Mouse (Mus musculus) hindbrain, embryonic 11.5 days (tissue): Measurements from ENCODE around the gene Psmb5. TPM values are rescaled to one million over a fixed set of nuclear protein-coding genes. Genes with fewer than 3 reads are reported as not detected.

Experiments
- ATAC-seq: fragments of 200-750 bp; cut with Nextera tagmentation; 2 replicates; pipeline ENCODE4 v1.8.0; 2017; ENCODE audit warnings: mild to moderate bottlenecking, moderate TSS enrichment, moderate library complexity; ENCODE audit not compliant: low FRiP score
- DNase-seq: peaks from one replicate; pipeline ENCODE4 v3.0.0-alpha.2; 2015; ENCODE audit warnings: low spot score
- H3K27ac ChIP-seq: fragments of 300-500 bp; sonication (generic); 2 replicates; pipeline ENCODE4 v1.5.1; 2014; ENCODE audit warnings: mild to moderate bottlenecking, low read depth, low read length
- H3K27me3 ChIP-seq: fragments of 300-500 bp; sonication (generic); 2 replicates; pipeline ENCODE4 v1.6.1; 2014; ENCODE audit warnings: mild to moderate bottlenecking, low read length, moderate library complexity, mixed read lengths; ENCODE audit not compliant: control insufficient read depth, insufficient read depth
- H3K36me3 ChIP-seq: fragments of 300-500 bp; sonication (generic); 2 replicates; pipeline ENCODE4 v1.6.1; 2014; ENCODE audit warnings: mild to moderate bottlenecking, low read length, moderate library complexity, mixed read lengths; ENCODE audit not compliant: control insufficient read depth, insufficient read depth
- H3K4me1 ChIP-seq: fragments of 300-500 bp; sonication (generic); replicated peaks from 2 replicates; pipeline ENCODE4 v1.6.1; 2014; ENCODE audit warnings: low read length, mixed read lengths; ENCODE audit not compliant: control insufficient read depth, insufficient read depth
- H3K4me2 ChIP-seq: fragments of 300-500 bp; sonication (generic); replicated peaks from 2 replicates; pipeline ENCODE4 v1.6.1; 2014; ENCODE audit warnings: mild to moderate bottlenecking, low read depth, low read length
- H3K4me3 ChIP-seq: fragments of 300-500 bp; sonication (generic); 2 replicates; pipeline ENCODE4 v1.5.1; 2014; ENCODE audit warnings: low read depth, low read length
- H3K9ac ChIP-seq: fragments of 300-500 bp; sonication (generic); 2 replicates; pipeline ENCODE4 v1.6.1; 2014; ENCODE audit warnings: low read depth, low read length
- H3K9me3 ChIP-seq: fragments of 300-500 bp; sonication (generic); 2 replicates; pipeline ENCODE4 v1.6.1; 2016; ENCODE audit warnings: low read length; ENCODE audit not compliant: control insufficient read depth
- WGBS: fragments of 180-500 bp; shearing (Covaris S2); extraction: QIAGEN DNeasy Blood & Tissue Kit; methylation state at CpG from one replicate; pipeline ENCODE4 v1.1.7; 2014; 5-methylcytosine and 5-hydroxymethylcytosine counted together
- polyA plus RNA-seq: library from polyadenylated mRNA; unstranded; fragments of >200 nt; fragmentation: Nextera tagmentation; extraction: Ambion mirVana; gene quantifications from 2 replicates; pipeline ENCODE4 v1.2.1, GENCODE M21; 2014

Psmb5 gene
- 439 and 455 TPM in 2 replicates for polyA plus RNA-seq

GRCm38 (mm10) chr14:54617897-54618365 is at the start of gene Psmb5:
Gene Psmb5, minus strand, starts transcription at chr14:54618022.
- ATAC-seq (peak; percentile 89), DNase-seq (peak; percentile 92)
- H3K4me2 ChIP-seq = peak within 1 kb of the TSS; percentile 73
- peak within 1 kb of the TSS; percentile 86 for H3K9ac ChIP-seq
- no peaks in the 10 kb centered on the region for H3K9me3 ChIP-seq
- no peaks in the 10 kb centered on the region for H3K27me3 ChIP-seq
- peak within 1 kb of the TSS; percentile 84 for H3K4me3 ChIP-seq
- peak within 1 kb of the TSS; percentile 62; the same call in 1 of the 2 replicates for H3K27ac ChIP-seq
- under 1% methylated on average over 25 of the region's 25 CpGs for WGBS
- H3K4me1 ChIP-seq = no peaks in the 10 kb centered on the region
- H3K36me3 ChIP-seq = no peaks in the 10 kb centered on the region

GRCm38 (mm10) chr14:54664477-54665222 is 46.8 kb upstream of the Psmb5 start:
- DNase-seq = no peak
- peaks cover 26% of the 10 kb centered on the region for H3K36me3 ChIP-seq
- H3K9ac ChIP-seq = no peak overlapping the region
- ATAC-seq = no peak
- H3K27ac ChIP-seq = no peak overlapping the region
- no peak overlapping the region for H3K4me2 ChIP-seq
- no peaks in the 10 kb centered on the region for H3K9me3 ChIP-seq
- 88% methylated on average over 10 of the region's 10 CpGs for WGBS
- H3K4me1 ChIP-seq = no peaks in the 10 kb centered on the region
- H3K27me3 ChIP-seq = no peaks in the 10 kb centered on the region
- H3K4me3 ChIP-seq = no peak overlapping the region

- Histone ChIP-seq H3K9me3 (no peaks in the 10 kb centered on the region), H3K4me1 (no peaks in the 10 kb centered on the region), H3K27me3 (no peaks in the 10 kb centered on the region), H3K4me3 (no peak overlapping the region), H3K36me3 (peaks cover 26% of the 10 kb centered on the region), H3K9ac (no peak overlapping the region), H3K4me2 (no peak overlapping the region), H3K27ac (no peak overlapping the region)
- no peak for ATAC-seq
- no peak for DNase-seq
- 94% methylated on average over 2 of the region's 2 CpGs for WGBS
These were observed 42.2 kb upstream of the Psmb5 start for GRCm38 (mm10) chr14:54660009-54660408.

- Histone ChIP-seq H3K9me3 (no peaks in the 10 kb centered on the region), H3K4me2 (peak overlapping the region; percentile 64), H3K4me3 (peak overlapping the region; percentile 65), H3K9ac (peak overlapping the region; percentile 88), H3K36me3 (peaks cover 17% of the 10 kb centered on the region), H3K27ac (peak overlapping the region; percentile 82), H3K27me3 (no peaks in the 10 kb centered on the region), H3K4me1 (peaks cover 5% of the 10 kb centered on the region; the same call in 1 of the 2 replicates)
- ATAC-seq (peak; percentile 84), DNase-seq (peak; percentile 90)
- WGBS = 2% methylated on average over 12 of the region's 12 CpGs
These were observed 35.7 kb upstream of the Psmb5 start for GRCm38 (mm10) chr14:54653496-54653895.

- 0% methylated on average over 7 of the region's 7 CpGs for WGBS
- DNase-seq (peak; percentile 32), ATAC-seq (no peak)
- peaks cover 5% of the 10 kb centered on the region; the same call in 1 of the 2 replicates for H3K4me1 ChIP-seq
- H3K27ac ChIP-seq = peak overlapping the region; percentile 82
- H3K4me3 ChIP-seq = peak overlapping the region; percentile 65
- peak overlapping the region; percentile 88 for H3K9ac ChIP-seq
- no peaks in the 10 kb centered on the region for H3K9me3 ChIP-seq
- H3K27me3 ChIP-seq = no peaks in the 10 kb centered on the region
- peaks cover 17% of the 10 kb centered on the region for H3K36me3 ChIP-seq
- H3K4me2 ChIP-seq = peak overlapping the region; percentile 64
These were observed 35.0 kb upstream of the Psmb5 start for GRCm38 (mm10) chr14:54652787-54653186.

GRCm38 (mm10) chr14:54651556-54651955 is 33.7 kb upstream of the Psmb5 start:
- Histone ChIP-seq H3K4me3 (no peak overlapping the region; the same call in 1 of the 2 replicates), H3K27me3 (no peaks in the 10 kb centered on the region), H3K4me1 (peaks cover 5% of the 10 kb centered on the region; the same call in 1 of the 2 replicates), H3K27ac (no peak overlapping the region), H3K9ac (no peak overlapping the region), H3K4me2 (no peak overlapping the region), H3K9me3 (no peaks in the 10 kb centered on the region), H3K36me3 (peaks cover 19% of the 10 kb centered on the region)
- 75% methylated on average over 4 of the region's 4 CpGs for WGBS
- DNase-seq (no peak), ATAC-seq (peak; percentile 12; the same call in 1 of the 2 replicates)

GRCm38 (mm10) chr14:54650621-54651454 is 33.0 kb upstream of the Psmb5 start:
- H3K4me3 ChIP-seq = no peak overlapping the region
- H3K27me3 ChIP-seq = no peaks in the 10 kb centered on the region
- DNase-seq (peak; percentile 97), ATAC-seq (peak; percentile 36)
- H3K27ac ChIP-seq = no peak overlapping the region
- peaks cover 25% of the 10 kb centered on the region for H3K36me3 ChIP-seq
- peaks cover 5% of the 10 kb centered on the region; the same call in 1 of the 2 replicates for H3K4me1 ChIP-seq
- 70% methylated on average over 23 of the region's 23 CpGs for WGBS
- no peaks in the 10 kb centered on the region for H3K9me3 ChIP-seq
- no peak overlapping the region for H3K4me2 ChIP-seq
- H3K9ac ChIP-seq = no peak overlapping the region

- ATAC-seq (no peak), DNase-seq (no peak)
- no peak overlapping the region for H3K9ac ChIP-seq
- no peaks in the 10 kb centered on the region for H3K9me3 ChIP-seq
- no peak overlapping the region for H3K4me2 ChIP-seq
- no peak overlapping the region for H3K4me3 ChIP-seq
- peaks cover 42% of the 10 kb centered on the region for H3K36me3 ChIP-seq
- WGBS = 81% methylated on average over 4 of the region's 4 CpGs
- no peaks in the 10 kb centered on the region for H3K27me3 ChIP-seq
- H3K27ac ChIP-seq = no peak overlapping the region
- H3K4me1 ChIP-seq = peaks cover 2% of the 10 kb centered on the region; the same call in 1 of the 2 replicates
These were observed 30.1 kb upstream of the Psmb5 start for GRCm38 (mm10) chr14:54647900-54648299.
